Mouse (Mus musculus) midbrain, embryonic 16.5 days (tissue): ENCODE measurements around the gene Otop2. TPM values are rescaled to one million over a fixed set of nuclear protein-coding genes. Genes with fewer than 3 reads are reported as not detected.
A peak's percentile ranks its signal among the peaks of the same experiment; 100 is the strongest.

ENCODE experiments used
- ATAC-seq: fragments of 200-750 bp; cut with Nextera tagmentation; 2 replicates; pipeline ENCODE4 v1.8.0; 2017; ENCODE audit warnings: moderate TSS enrichment
- H3K27ac ChIP-seq: fragments of 300-500 bp; sonication (generic); 2 replicates; pipeline ENCODE4 v1.5.1; 2014; ENCODE audit warnings: mild to moderate bottlenecking, low read length, mixed read lengths
- H3K27me3 ChIP-seq: fragments of 300-500 bp; sonication (generic); 2 replicates; pipeline ENCODE4 v1.6.1; 2014; ENCODE audit warnings: low read depth, low read length, mixed read lengths; ENCODE audit not compliant: control insufficient read depth, insufficient read depth
- H3K36me3 ChIP-seq: fragments of 300-500 bp; sonication (generic); 2 replicates; pipeline ENCODE4 v1.6.1; 2014; ENCODE audit warnings: mild to moderate bottlenecking, low read length, moderate library complexity, mixed read lengths; ENCODE audit not compliant: control insufficient read depth, insufficient read depth
- H3K4me1 ChIP-seq: fragments of 300-500 bp; sonication (generic); 2 replicates; pipeline ENCODE4 v1.6.1; 2014; ENCODE audit warnings: mild to moderate bottlenecking, low read length, mixed read lengths; ENCODE audit not compliant: control insufficient read depth, insufficient read depth
- H3K4me2 ChIP-seq: fragments of 300-500 bp; sonication (generic); 2 replicates; pipeline ENCODE4 v1.6.1; 2014; ENCODE audit warnings: mild to moderate bottlenecking, low read length, mixed read lengths
- H3K4me3 ChIP-seq: fragments of 300-500 bp; sonication (generic); 2 replicates; pipeline ENCODE4 v1.5.1; 2014; ENCODE audit warnings: low read depth, mild to moderate bottlenecking, low read length, moderate library complexity, mixed read lengths
- H3K9ac ChIP-seq: fragments of 300-500 bp; sonication (generic); 2 replicates; pipeline ENCODE4 v1.6.1; 2014; ENCODE audit warnings: low read depth, low read length, mixed read lengths
- H3K9me3 ChIP-seq: fragments of 300-500 bp; sonication (generic); replicated peaks from 2 replicates; pipeline ENCODE4 v1.6.1; 2014; ENCODE audit warnings: mild to moderate bottlenecking, low read length, mixed read lengths; ENCODE audit not compliant: control insufficient read depth, poor library complexity, severe bottlenecking
- WGBS: fragments of 180-500 bp; shearing (Covaris S2); extraction: QIAGEN DNeasy Blood & Tissue Kit; methylation state at CpG from one replicate; pipeline ENCODE4 v1.1.7; 2014; 5-methylcytosine and 5-hydroxymethylcytosine counted together
- polyA plus RNA-seq: library from polyadenylated mRNA; unstranded; fragments of >200 nt; fragmentation: Nextera tagmentation; extraction: Ambion mirVana; gene quantifications from 2 replicates; pipeline ENCODE4 v1.2.1, GENCODE M21; 2015

The Otop2 gene
- polyA plus RNA-seq, 1 experiment from 2014 or later, result 0.29 TPM

GRCm38 (mm10) chr11:115359293-115359692, 52.3 kb downstream of the Otop2 start:
- no peaks in the 10 kb centered on the region; the same call in 1 of the 2 replicates for H3K36me3 ChIP-seq
- peaks cover 4% of the 10 kb centered on the region for H3K4me1 ChIP-seq
- no peak overlapping the region for H3K4me3 ChIP-seq
- H3K27ac ChIP-seq, result peak overlapping the region; percentile 39; the same call in 1 of the 2 replicates
- WGBS, result 37% methylated on average over 3 of the region's 3 CpGs
- H3K4me2 ChIP-seq, result no peak overlapping the region
- H3K27me3 ChIP-seq, result no peaks in the 10 kb centered on the region
- H3K9ac ChIP-seq, result no peak overlapping the region
- ATAC-seq, result no peak
- no peaks in the 10 kb centered on the region for H3K9me3 ChIP-seq

GRCm38 (mm10) chr11:115359726-115360125, 52.8 kb downstream of the Otop2 start:
- 61% methylated on average over 6 of the region's 6 CpGs for WGBS
- no peak overlapping the region for H3K4me3 ChIP-seq
- peak overlapping the region; percentile 29; the same call in 1 of the 2 replicates for H3K27ac ChIP-seq
- H3K9me3 ChIP-seq, result no peaks in the 10 kb centered on the region
- H3K36me3 ChIP-seq, result no peaks in the 10 kb centered on the region; the same call in 1 of the 2 replicates
- ATAC-seq, result no peak
- H3K4me2 ChIP-seq, result no peak overlapping the region
- H3K4me1 ChIP-seq, result peaks cover 4% of the 10 kb centered on the region
- no peaks in the 10 kb centered on the region for H3K27me3 ChIP-seq
- H3K9ac ChIP-seq, result no peak overlapping the region

GRCm38 (mm10) chr11:115364136-115364535, 57.2 kb downstream of the Otop2 start:
- H3K36me3 ChIP-seq, result no peaks in the 10 kb centered on the region
- no peak overlapping the region for H3K9ac ChIP-seq
- peaks cover 11% of the 10 kb centered on the region for H3K4me1 ChIP-seq
- H3K27me3 ChIP-seq, result no peaks in the 10 kb centered on the region
- 84% methylated on average over 3 of the region's 3 CpGs for WGBS
- H3K4me3 ChIP-seq, result no peak overlapping the region
- H3K9me3 ChIP-seq, result no peaks in the 10 kb centered on the region
- no peak for ATAC-seq
- H3K4me2 ChIP-seq, result no peak overlapping the region
- no peak overlapping the region for H3K27ac ChIP-seq

- 41% methylated on average over 7 of the region's 7 CpGs for WGBS
- Histone ChIP-seq H3K27ac (peak overlapping the region; percentile 78), H3K4me1 (peaks cover 11% of the 10 kb centered on the region), H3K4me2 (peak overlapping the region; percentile 61), H3K36me3 (no peaks in the 10 kb centered on the region), H3K4me3 (peak overlapping the region; percentile 83), H3K9ac (peak overlapping the region; percentile 84), H3K9me3 (no peaks in the 10 kb centered on the region), H3K27me3 (no peaks in the 10 kb centered on the region)
- ATAC-seq, result peak; percentile 41
These were observed 59.2 kb downstream of the Otop2 start for GRCm38 (mm10) chr11:115366039-115366705.

GRCm38 (mm10) chr11:115366706-115367394, 59.9 kb downstream of the Otop2 start:
- peak; percentile 83 for ATAC-seq

GRCm38 (mm10) chr11:115367395-115367944, 60.5 kb downstream of the Otop2 start, which contains the start of gene Hid1:
TSS of gene Hid1 (minus strand) at chr11:115367756.
- Histone ChIP-seq H3K4me3 (peak within 1 kb of the TSS; percentile 83), H3K27ac (peak within 1 kb of the TSS; percentile 78), H3K9me3 (no peaks in the 10 kb centered on the region), H3K9ac (peak within 1 kb of the TSS; percentile 84), H3K4me1 (peaks cover 11% of the 10 kb centered on the region), H3K27me3 (no peaks in the 10 kb centered on the region), H3K4me2 (peak within 1 kb of the TSS; percentile 61), H3K36me3 (no peaks in the 10 kb centered on the region)
- WGBS, result 0% methylated on average over 27 of the region's 39 CpGs
- ATAC-seq, result peak; percentile 66

More at GRCm38 (mm10) chr11:115366706-115367394, 59.9 kb downstream of the Otop2 start:
- Histone ChIP-seq H3K27me3 (no peaks in the 10 kb centered on the region), H3K4me2 (peak overlapping the region; percentile 61), H3K36me3 (no peaks in the 10 kb centered on the region), H3K9ac (peak overlapping the region; percentile 84), H3K4me3 (peak overlapping the region; percentile 83), H3K4me1 (peaks cover 11% of the 10 kb centered on the region), H3K9me3 (no peaks in the 10 kb centered on the region), H3K27ac (peak overlapping the region; percentile 78)
- under 1% methylated on average over 27 of the region's 28 CpGs for WGBS

- no peak overlapping the region for H3K4me3 ChIP-seq
- 55% methylated on average over 7 of the region's 7 CpGs for WGBS
These were observed 63.4 kb downstream of the Otop2 start for GRCm38 (mm10) chr11:115370368-115370767.

GRCm38 (mm10) chr11:115371354-115371753, 64.4 kb downstream of the Otop2 start:
- Histone ChIP-seq H3K4me2 (no peak overlapping the region), H3K4me1 (peaks cover 18% of the 10 kb centered on the region), H3K36me3 (no peaks in the 10 kb centered on the region), H3K4me3 (no peak overlapping the region), H3K27me3 (no peaks in the 10 kb centered on the region), H3K9me3 (no peaks in the 10 kb centered on the region), H3K9ac (no peak overlapping the region), H3K27ac (no peak overlapping the region)
- no peak for ATAC-seq
- WGBS, result 70% methylated on average over 8 of the region's 8 CpGs

More at GRCm38 (mm10) chr11:115370368-115370767, 63.4 kb downstream of the Otop2 start:
- Histone ChIP-seq H3K27ac (no peak overlapping the region), H3K27me3 (no peaks in the 10 kb centered on the region), H3K4me2 (no peak overlapping the region), H3K4me1 (peaks cover 26% of the 10 kb centered on the region), H3K36me3 (no peaks in the 10 kb centered on the region), H3K9ac (no peak overlapping the region), H3K9me3 (no peaks in the 10 kb centered on the region)
- no peak for ATAC-seq

- Histone ChIP-seq H3K4me3 (no peak overlapping the region), H3K9ac (no peak overlapping the region), H3K9me3 (no peaks in the 10 kb centered on the region), H3K36me3 (no peaks in the 10 kb centered on the region), H3K27ac (no peak overlapping the region), H3K4me2 (no peak overlapping the region), H3K27me3 (no peaks in the 10 kb centered on the region), H3K4me1 (peaks cover 15% of the 10 kb centered on the region; the same call in 1 of the 2 replicates)
- no peak for ATAC-seq
- whole genome bisulfite sequencing, result 77% methylated on average over 1 of the region's 1 CpGs
These were observed 65.1 kb downstream of the Otop2 start for GRCm38 (mm10) chr11:115372015-115372414.
